Mouse (Mus musculus) liver, adult 2 months (tissue): Measurements from ENCODE around the gene Wipi2. TPM values are rescaled to one million over a fixed set of nuclear protein-coding genes. Genes with fewer than 3 reads are reported as not detected.

Source experiments
- DNase-seq: peaks from one replicate; pipeline ENCODE4 v3.0.0-alpha.2; 2011; ENCODE audit warnings: low read depth, low spot score; ENCODE audit errors: extremely low read depth
- H3K27ac ChIP-seq: fragments of 200-500 bp; replicated peaks from 2 replicates; pipeline ENCODE4 v1.5.1; 2012; ENCODE audit warnings: low read depth, mild to moderate bottlenecking, control low read depth, inconsistent platforms, low read length; ENCODE audit not compliant: insufficient read depth
- H3K27me3 ChIP-seq: fragments of 200-500 bp; 2 replicates; pipeline ENCODE4 v1.6.1; 2012; ENCODE audit warnings: mild to moderate bottlenecking, moderate library complexity, low read length, inconsistent platforms; ENCODE audit not compliant: control insufficient read depth, insufficient read depth
- H3K36me3 ChIP-seq: fragments of 200-500 bp; 2 replicates; pipeline ENCODE4 v1.6.1; 2012; ENCODE audit warnings: low read length, inconsistent platforms; ENCODE audit not compliant: control insufficient read depth, insufficient read depth
- H3K4me1 ChIP-seq: fragments of 200-500 bp; 2 replicates; pipeline ENCODE4 v1.6.1; 2011; ENCODE audit warnings: low read length; ENCODE audit not compliant: control insufficient read depth, insufficient read depth
- H3K4me3 ChIP-seq: fragments of 200-500 bp; 2 replicates; pipeline ENCODE4 v1.5.1; 2011; ENCODE audit warnings: low read depth, mild to moderate bottlenecking, control low read depth, low read length, moderate library complexity; ENCODE audit not compliant: insufficient read depth
- H3K79me2 ChIP-seq: fragments of 200-500 bp; 2 replicates; pipeline ENCODE4 v1.6.1; 2012; ENCODE audit warnings: inconsistent platforms, mild to moderate bottlenecking, low read length, moderate library complexity; ENCODE audit not compliant: control insufficient read depth, insufficient read depth
- H3K9ac ChIP-seq: fragments of 200-500 bp; 2 replicates; pipeline ENCODE4 v1.6.1; 2012; ENCODE audit warnings: low read depth, mild to moderate bottlenecking, control low read depth, inconsistent platforms, low read length
- CTCF ChIP-seq: fragments of 200-500 bp; IDR thresholded peaks from 2 replicates; pipeline ENCODE4 v1.5.1; 2011; ENCODE audit warnings: low read depth, low read length, control low read depth
- POLR2A ChIP-seq: fragments of 200-500 bp; IDR thresholded peaks from 2 replicates; pipeline ENCODE4 v1.6.1; 2011; ENCODE audit warnings: low read length, control low read depth; ENCODE audit not compliant: insufficient read depth; ENCODE audit errors: extremely low read depth
- WGBS: fragments of 180-500 bp; shearing (Covaris S2); methylation state at CpG from one replicate; pipeline ENCODE4 v1.1.7; 2018; 5-methylcytosine and 5-hydroxymethylcytosine counted together
- polyA plus RNA-seq: library from polyadenylated mRNA; depleted of rRNA; stranded (reverse); fragments of >200 nt; gene quantifications from 2 replicates; pipeline ENCODE4 v1.2.3, GENCODE M21; 2012
- total RNA-seq: library from RNA; depleted of rRNA; stranded (reverse); fragments of >200 nt; gene quantifications from 2 replicates; pipeline ENCODE4 v1.2.3, GENCODE M21; 2014

The Wipi2 gene
- total and polyA plus RNA-seq, 2 experiments: 39.2 to 43.9 TPM

GRCm38 (mm10) chr5:142622134-142622533, 5.4 kb upstream of the Wipi2 start:
- Histone ChIP-seq H3K9ac (no peak overlapping the region), H3K79me2 (no peaks in the 10 kb centered on the region), H3K27me3 (no peaks in the 10 kb centered on the region), H3K4me3 (no peak overlapping the region), H3K27ac (peak overlapping the region; percentile 56), H3K4me1 (peaks cover 4% of the 10 kb centered on the region; the same call in 1 of the 2 replicates), H3K36me3 (no peaks in the 10 kb centered on the region)
- DNase-seq: no peak
- TF ChIP-seq POLR2A (no peak), CTCF (no peak)
- 85% methylated on average over 1 of the region's 1 CpGs for WGBS

- no peak overlapping the region for H3K4me3 ChIP-seq
- no peak overlapping the region for H3K9ac ChIP-seq
- H3K4me1 ChIP-seq: peaks cover 4% of the 10 kb centered on the region; the same call in 1 of the 2 replicates
- WGBS: 93% methylated on average over 7 of the region's 7 CpGs
- no peaks in the 10 kb centered on the region for H3K36me3 ChIP-seq
- H3K27ac ChIP-seq: no peak overlapping the region
- no peaks in the 10 kb centered on the region for H3K79me2 ChIP-seq
- no peak for TF ChIP-seq CTCF
- no peak for TF ChIP-seq POLR2A
- no peaks in the 10 kb centered on the region for H3K27me3 ChIP-seq
- DNase-seq: no peak
Observed at GRCm38 (mm10) chr5:142623080-142623479, 4.4 kb upstream of the Wipi2 start.

- H3K27ac ChIP-seq: peak overlapping the region; percentile 93
- H3K9ac ChIP-seq: peak overlapping the region; percentile 95
- WGBS: under 1% methylated on average over 69 of the region's 69 CpGs
- TF ChIP-seq POLR2A (peak; percentile 92), CTCF (no peak)
- peak overlapping the region; percentile 99 for H3K4me3 ChIP-seq
- no peaks in the 10 kb centered on the region for H3K27me3 ChIP-seq
- peaks cover 33% of the 10 kb centered on the region; the same call in 1 of the 2 replicates for H3K79me2 ChIP-seq
- H3K36me3 ChIP-seq: peaks cover 5% of the 10 kb centered on the region
- H3K4me1 ChIP-seq: peaks cover 9% of the 10 kb centered on the region
- peak; percentile 82 for DNase-seq
Observed at GRCm38 (mm10) chr5:142628726-142629662, 1.5 kb downstream of the Wipi2 start.

- H3K4me3 ChIP-seq: peak overlapping the region; percentile 99
- DNase-seq: no peak
- H3K9ac ChIP-seq: peak overlapping the region; percentile 95
- peaks cover 5% of the 10 kb centered on the region for H3K36me3 ChIP-seq
- no peak for TF ChIP-seq POLR2A
- no peak for TF ChIP-seq CTCF
- H3K27me3 ChIP-seq: no peaks in the 10 kb centered on the region
- H3K27ac ChIP-seq: peak overlapping the region; percentile 59
- peaks cover 9% of the 10 kb centered on the region for H3K4me1 ChIP-seq
- under 1% methylated on average over 41 of the region's 41 CpGs for WGBS
- H3K79me2 ChIP-seq: peaks cover 37% of the 10 kb centered on the region; the same call in 1 of the 2 replicates
Observed at GRCm38 (mm10) chr5:142629663-142630025, 2.1 kb downstream of the Wipi2 start.

GRCm38 (mm10) chr5:142630224-142630623, 2.7 kb downstream of the Wipi2 start:
- peak; percentile 72 for DNase-seq
- Histone ChIP-seq H3K36me3 (peaks cover 5% of the 10 kb centered on the region), H3K4me1 (peaks cover 9% of the 10 kb centered on the region), H3K27me3 (no peaks in the 10 kb centered on the region), H3K27ac (peak overlapping the region; percentile 59), H3K9ac (peak overlapping the region; percentile 95), H3K79me2 (peaks cover 37% of the 10 kb centered on the region; the same call in 1 of the 2 replicates), H3K4me3 (peak overlapping the region; percentile 99)
- TF ChIP-seq CTCF (no peak), POLR2A (no peak)
- WGBS: 7% methylated on average over 6 of the region's 6 CpGs

- Histone ChIP-seq H3K27ac (no peak overlapping the region), H3K36me3 (peaks cover 23% of the 10 kb centered on the region), H3K9ac (no peak overlapping the region), H3K79me2 (peaks cover 40% of the 10 kb centered on the region; the same call in 1 of the 2 replicates), H3K4me3 (no peak overlapping the region), H3K27me3 (no peaks in the 10 kb centered on the region), H3K4me1 (no peaks in the 10 kb centered on the region)
- WGBS: 94% methylated on average over 5 of the region's 5 CpGs
- TF ChIP-seq CTCF: no peak
- no peak for TF ChIP-seq POLR2A
- DNase-seq: no peak
Observed at GRCm38 (mm10) chr5:142637823-142638222, 10.3 kb downstream of the Wipi2 start.
